Mouse (Mus musculus) kidney, embryonic 15.5 days (tissue): Measurements from ENCODE around the gene Slc35f6. TPM values are rescaled to one million over a fixed set of nuclear protein-coding genes. Genes with fewer than 3 reads are reported as not detected.

Source experiments
- ATAC-seq: fragments of 200-750 bp; cut with Nextera tagmentation; replicated peaks from 2 replicates; pipeline ENCODE4 v1.8.0; 2017; ENCODE audit warnings: moderate TSS enrichment; ENCODE audit not compliant: low FRiP score
- H3K27ac ChIP-seq: fragments of 300-500 bp; sonication (generic); 2 replicates; pipeline ENCODE4 v1.5.1; 2015; ENCODE audit warnings: mild to moderate bottlenecking, inconsistent platforms
- H3K27me3 ChIP-seq: fragments of 300-500 bp; sonication (generic); 2 replicates; pipeline ENCODE4 v1.6.1; 2015; ENCODE audit warnings: inconsistent platforms
- H3K36me3 ChIP-seq: fragments of 300-500 bp; sonication (generic); 2 replicates; pipeline ENCODE4 v1.6.1; 2015; ENCODE audit warnings: inconsistent platforms
- H3K4me1 ChIP-seq: fragments of 300-500 bp; sonication (generic); 2 replicates; pipeline ENCODE4 v1.6.1; 2015; ENCODE audit warnings: inconsistent platforms
- H3K4me2 ChIP-seq: fragments of 300-500 bp; sonication (generic); 2 replicates; pipeline ENCODE4 v1.6.1; 2015; ENCODE audit warnings: moderate library complexity, mild to moderate bottlenecking, inconsistent platforms
- H3K4me3 ChIP-seq: fragments of 300-500 bp; sonication (generic); replicated peaks from 2 replicates; pipeline ENCODE4 v1.5.1; 2015; ENCODE audit warnings: mild to moderate bottlenecking, inconsistent platforms
- H3K9ac ChIP-seq: fragments of 300-500 bp; sonication (generic); 2 replicates; pipeline ENCODE4 v1.6.1; 2015; ENCODE audit warnings: mild to moderate bottlenecking, inconsistent platforms
- H3K9me3 ChIP-seq: fragments of 300-500 bp; sonication (generic); replicated peaks from 2 replicates; pipeline ENCODE4 v1.6.1; 2016; ENCODE audit warnings: inconsistent platforms
- WGBS: fragments of 180-500 bp; shearing (Covaris S2); methylation state at CpG from one replicate; pipeline ENCODE4 v1.1.7; 2015; ENCODE audit warnings: mixed read lengths; 5-methylcytosine and 5-hydroxymethylcytosine counted together
- polyA plus RNA-seq: library from polyadenylated mRNA; unstranded; fragments of >200 nt; fragmentation: Nextera tagmentation; extraction: Ambion mirVana; gene quantifications from 2 replicates; pipeline ENCODE4 v1.2.1, GENCODE M21; 2015

The Slc35f6 gene
- polyA plus RNA-seq, 1 experiment from 2014 or later = 27.1 TPM

DNA sequence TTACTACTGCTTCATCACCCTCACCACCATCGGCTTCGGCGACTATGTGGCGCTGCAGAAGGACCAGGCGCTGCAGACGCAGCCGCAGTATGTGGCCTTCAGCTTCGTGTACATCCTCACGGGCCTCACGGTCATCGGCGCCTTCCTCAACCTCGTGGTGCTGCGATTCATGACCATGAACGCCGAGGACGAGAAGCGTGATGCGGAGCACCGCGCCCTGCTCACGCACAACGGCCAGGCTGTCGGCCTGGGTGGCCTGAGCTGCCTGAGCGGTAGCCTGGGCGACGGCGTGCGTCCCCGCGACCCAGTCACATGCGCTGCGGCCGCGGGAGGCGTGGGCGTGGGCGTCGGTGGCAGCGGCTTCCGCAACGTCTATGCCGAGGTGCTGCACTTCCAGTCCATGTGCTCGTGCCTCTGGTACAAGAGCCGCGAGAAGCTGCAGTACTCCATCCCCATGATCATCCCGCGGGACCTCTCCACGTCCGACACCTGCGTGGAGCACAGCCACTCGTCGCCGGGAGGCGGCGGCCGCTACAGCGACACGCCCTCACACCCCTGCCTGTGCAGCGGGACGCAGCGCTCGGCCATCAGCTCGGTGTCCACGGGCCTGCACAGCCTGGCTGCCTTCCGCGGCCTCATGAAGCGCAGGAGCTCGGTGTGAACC is 25.4 kb upstream of the Slc35f6 start:
- Histone ChIP-seq H3K4me3 (peak overlapping the region; percentile 44), H3K9ac (peak overlapping the region; percentile 35), H3K4me2 (peak overlapping the region; percentile 85), H3K4me1 (peaks cover 25% of the 10 kb centered on the region), H3K27me3 (peaks cover 29% of the 10 kb centered on the region), H3K27ac (no peak overlapping the region), H3K36me3 (no peaks in the 10 kb centered on the region), H3K9me3 (no peaks in the 10 kb centered on the region)
- ATAC-seq = peak; percentile 55; the same call in 1 of the 2 replicates
- 2% methylated on average over 69 of the region's 69 CpGs for WGBS

GRCm38 (mm10) chr5:30622841-30623185 is 24.9 kb upstream of the Slc35f6 start:
- no peaks in the 10 kb centered on the region for H3K36me3 ChIP-seq
- H3K9ac ChIP-seq = peak overlapping the region; percentile 35; the same call in 1 of the 2 replicates
- peak overlapping the region; percentile 85 for H3K4me2 ChIP-seq
- H3K27me3 ChIP-seq = peaks cover 29% of the 10 kb centered on the region
- no peaks in the 10 kb centered on the region for H3K9me3 ChIP-seq
- H3K4me3 ChIP-seq = peak overlapping the region; percentile 44
- WGBS = 2% methylated on average over 10 of the region's 10 CpGs
- no peak overlapping the region for H3K27ac ChIP-seq
- peaks cover 21% of the 10 kb centered on the region for H3K4me1 ChIP-seq
- peak; percentile 30; the same call in 1 of the 2 replicates for ATAC-seq

GRCm38 (mm10) chr5:30623380-30623779 is 24.4 kb upstream of the Slc35f6 start:
- WGBS = 59% methylated on average over 2 of the region's 2 CpGs
- H3K27me3 ChIP-seq = peaks cover 29% of the 10 kb centered on the region
- ATAC-seq = no peak
- H3K36me3 ChIP-seq = no peaks in the 10 kb centered on the region
- H3K9ac ChIP-seq = 0 out of 2 replicates have a peak overlapping the region, but pooled peaks have one; percentile 35
- peak overlapping the region; percentile 85 for H3K4me2 ChIP-seq
- peaks cover 15% of the 10 kb centered on the region for H3K4me1 ChIP-seq
- H3K4me3 ChIP-seq = peak overlapping the region; percentile 44; the same call in 1 of the 2 replicates
- H3K27ac ChIP-seq = no peak overlapping the region
- no peaks in the 10 kb centered on the region for H3K9me3 ChIP-seq

GRCm38 (mm10) chr5:30624311-30624710 is 23.4 kb upstream of the Slc35f6 start:
- no peak overlapping the region for H3K4me3 ChIP-seq
- H3K27me3 ChIP-seq = peaks cover 25% of the 10 kb centered on the region
- peaks cover 15% of the 10 kb centered on the region for H3K4me1 ChIP-seq
- H3K9me3 ChIP-seq = no peaks in the 10 kb centered on the region
- H3K36me3 ChIP-seq = no peaks in the 10 kb centered on the region
- no peak overlapping the region for H3K4me2 ChIP-seq
- no peak overlapping the region for H3K9ac ChIP-seq
- WGBS = 53% methylated on average over 1 of the region's 1 CpGs
- no peak overlapping the region for H3K27ac ChIP-seq
- ATAC-seq = no peak

GRCm38 (mm10) chr5:30624908-30625307 is 22.8 kb upstream of the Slc35f6 start:
- Histone ChIP-seq H3K4me3 (no peak overlapping the region), H3K4me2 (no peak overlapping the region), H3K27me3 (peaks cover 21% of the 10 kb centered on the region), H3K4me1 (peaks cover 15% of the 10 kb centered on the region), H3K9ac (no peak overlapping the region), H3K36me3 (no peaks in the 10 kb centered on the region), H3K27ac (no peak overlapping the region), H3K9me3 (no peaks in the 10 kb centered on the region)
- ATAC-seq = no peak
- WGBS = 36% methylated on average over 4 of the region's 4 CpGs

GRCm38 (mm10) chr5:30625379-30625778 is 22.4 kb upstream of the Slc35f6 start:
- ATAC-seq = no peak
- H3K9ac ChIP-seq = no peak overlapping the region
- H3K4me2 ChIP-seq = no peak overlapping the region
- H3K4me1 ChIP-seq = peaks cover 15% of the 10 kb centered on the region
- H3K9me3 ChIP-seq = no peaks in the 10 kb centered on the region
- 63% methylated on average over 3 of the region's 3 CpGs for WGBS
- no peak overlapping the region for H3K4me3 ChIP-seq
- no peak overlapping the region for H3K27ac ChIP-seq
- no peaks in the 10 kb centered on the region for H3K36me3 ChIP-seq
- H3K27me3 ChIP-seq = peaks cover 21% of the 10 kb centered on the region

DNA sequence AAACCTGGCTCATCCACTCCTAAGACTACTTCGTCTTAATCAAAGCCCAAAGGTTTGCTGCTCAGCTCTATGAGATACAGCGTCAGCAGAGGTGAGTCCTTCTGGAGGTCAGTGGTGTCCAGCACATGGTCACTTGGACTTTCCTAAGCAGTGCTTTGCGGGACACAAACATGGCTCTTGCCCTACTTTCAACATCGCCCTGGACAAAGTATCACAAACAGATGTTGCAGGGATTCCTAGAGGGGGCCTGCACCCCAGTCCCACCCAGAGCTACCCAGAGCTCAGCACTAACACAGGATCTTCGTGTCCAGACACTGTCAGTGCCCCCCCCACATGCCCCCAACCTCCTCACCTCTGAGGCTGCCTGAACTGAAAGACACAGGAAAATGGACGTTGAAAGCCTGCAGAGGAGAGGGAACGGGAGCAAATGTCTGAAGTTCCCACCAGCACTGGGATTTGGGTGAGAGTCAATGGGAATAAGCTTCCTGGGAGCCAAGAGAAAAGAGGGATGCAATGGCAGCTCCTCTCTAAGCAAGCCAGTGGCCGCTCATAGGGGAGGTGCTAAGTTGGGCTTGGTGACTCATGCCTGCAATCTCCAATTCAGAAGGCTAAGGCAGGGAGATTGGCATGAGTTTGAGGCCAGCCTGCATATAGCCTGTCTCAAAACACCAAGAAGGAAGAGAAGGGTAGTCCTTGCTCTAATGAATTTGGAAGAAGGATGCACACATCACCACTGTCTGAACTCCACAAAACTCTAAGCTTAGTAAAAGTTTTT is 21.2 kb upstream of the Slc35f6 start:
- no peak for ATAC-seq
- WGBS = 80% methylated on average over 8 of the region's 8 CpGs

DNA sequence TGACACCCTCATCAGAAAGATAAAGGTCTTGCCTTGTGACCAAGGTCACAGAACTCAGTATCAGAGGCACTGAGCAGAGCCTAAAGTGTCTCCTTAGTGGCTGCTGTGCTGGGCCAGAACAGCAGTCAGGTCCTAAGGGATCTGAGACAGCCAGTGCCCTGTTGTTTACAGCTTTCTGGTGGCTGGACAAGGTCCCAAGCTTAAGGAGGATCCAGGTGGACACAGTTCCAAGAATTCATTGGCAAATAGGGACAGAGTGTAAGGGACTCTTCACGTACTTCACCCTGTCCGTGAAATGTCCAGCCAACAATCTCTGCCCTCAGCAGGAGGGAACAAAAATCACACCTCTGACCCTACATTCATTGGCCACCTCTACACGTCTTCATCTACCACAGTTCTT is 19.2 kb upstream of the Slc35f6 start:
- Histone ChIP-seq H3K4me2 (no peak overlapping the region), H3K9me3 (no peaks in the 10 kb centered on the region), H3K9ac (no peak overlapping the region), H3K27me3 (no peaks in the 10 kb centered on the region), H3K4me3 (no peak overlapping the region), H3K4me1 (no peaks in the 10 kb centered on the region), H3K27ac (no peak overlapping the region), H3K36me3 (no peaks in the 10 kb centered on the region)
- WGBS = 80% methylated on average over 3 of the region's 3 CpGs
- no peak for ATAC-seq

More for the DNA sequence above, 21.2 kb upstream of the Slc35f6 start:
- H3K27me3 ChIP-seq = peaks cover 14% of the 10 kb centered on the region
- no peak overlapping the region for H3K9ac ChIP-seq
- peaks cover 15% of the 10 kb centered on the region for H3K4me1 ChIP-seq
- no peak overlapping the region for H3K4me3 ChIP-seq
- H3K9me3 ChIP-seq = no peaks in the 10 kb centered on the region
- no peak overlapping the region for H3K4me2 ChIP-seq
- no peak overlapping the region for H3K27ac ChIP-seq
- H3K36me3 ChIP-seq = no peaks in the 10 kb centered on the region

DNA sequence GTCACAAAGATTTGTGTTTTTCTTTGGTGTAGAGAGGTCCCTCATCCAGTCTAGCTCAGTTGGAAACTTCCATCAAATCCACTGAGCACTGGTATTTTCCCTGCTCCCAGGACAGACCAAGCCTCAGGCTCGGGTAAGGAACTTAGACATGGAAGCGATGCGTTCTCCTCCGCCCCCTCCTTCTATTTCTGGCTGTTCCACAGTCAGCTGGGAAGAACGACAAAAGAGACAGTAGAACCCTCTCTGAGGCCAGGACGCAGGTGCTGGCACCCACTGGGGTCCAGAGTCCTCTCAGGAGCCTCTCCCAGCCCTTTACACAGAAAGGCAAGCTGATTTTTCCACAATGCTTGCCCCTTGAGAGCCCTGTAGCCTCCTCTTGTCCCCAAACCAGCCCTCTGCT is 17.3 kb upstream of the Slc35f6 start:
- no peaks in the 10 kb centered on the region for H3K4me1 ChIP-seq
- no peaks in the 10 kb centered on the region for H3K27me3 ChIP-seq
- no peaks in the 10 kb centered on the region for H3K36me3 ChIP-seq
- ATAC-seq = no peak
- H3K27ac ChIP-seq = no peak overlapping the region
- no peak overlapping the region for H3K4me2 ChIP-seq
- H3K9ac ChIP-seq = no peak overlapping the region
- whole genome bisulfite sequencing = 78% methylated on average over 6 of the region's 6 CpGs
- H3K4me3 ChIP-seq = no peak overlapping the region
- H3K9me3 ChIP-seq = no peaks in the 10 kb centered on the region

GRCm38 (mm10) chr5:30632134-30632533 is 15.6 kb upstream of the Slc35f6 start:
- Histone ChIP-seq H3K9me3 (no peaks in the 10 kb centered on the region), H3K9ac (no peak overlapping the region), H3K36me3 (no peaks in the 10 kb centered on the region), H3K4me3 (no peak overlapping the region), H3K27me3 (no peaks in the 10 kb centered on the region), H3K4me2 (no peak overlapping the region), H3K27ac (no peak overlapping the region), H3K4me1 (no peaks in the 10 kb centered on the region)
- 71% methylated on average over 1 of the region's 1 CpGs for WGBS
- ATAC-seq = no peak

DNA sequence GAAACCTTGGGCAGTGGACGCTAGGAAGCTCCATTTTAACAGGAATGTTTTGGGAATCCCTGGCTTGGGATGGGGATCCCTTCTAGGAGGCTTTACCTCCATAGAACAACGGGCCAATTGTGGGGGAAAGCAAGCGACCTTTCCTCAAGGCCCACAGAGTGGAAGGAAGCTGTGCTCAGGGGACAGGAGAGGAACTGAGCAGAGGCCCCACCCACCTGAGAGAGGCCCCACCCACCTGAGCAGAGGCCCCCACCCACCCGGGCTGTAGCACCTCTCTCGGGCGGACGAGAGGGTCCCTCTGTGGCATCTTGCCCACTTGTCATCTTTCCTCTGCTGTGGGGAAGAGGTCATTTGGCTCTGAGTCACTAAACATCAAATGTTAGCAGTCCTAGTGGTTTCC is 10.7 kb upstream of the Slc35f6 start:
- ATAC-seq = no peak
- H3K27me3 ChIP-seq = no peaks in the 10 kb centered on the region
- H3K4me3 ChIP-seq = no peak overlapping the region
- H3K27ac ChIP-seq = no peak overlapping the region
- WGBS = 41% methylated on average over 7 of the region's 7 CpGs
- H3K4me1 ChIP-seq = no peaks in the 10 kb centered on the region
- H3K9ac ChIP-seq = no peak overlapping the region
- no peak overlapping the region for H3K4me2 ChIP-seq
- H3K36me3 ChIP-seq = no peaks in the 10 kb centered on the region
- no peaks in the 10 kb centered on the region for H3K9me3 ChIP-seq

GRCm38 (mm10) chr5:30638041-30638440 is 9.7 kb upstream of the Slc35f6 start:
- H3K9me3 ChIP-seq = no peaks in the 10 kb centered on the region
- 3% methylated on average over 6 of the region's 6 CpGs for WGBS
- no peak overlapping the region for H3K4me3 ChIP-seq
- no peaks in the 10 kb centered on the region for H3K27me3 ChIP-seq
- H3K4me2 ChIP-seq = no peak overlapping the region
- no peak overlapping the region for H3K9ac ChIP-seq
- H3K27ac ChIP-seq = no peak overlapping the region
- no peaks in the 10 kb centered on the region for H3K36me3 ChIP-seq
- H3K4me1 ChIP-seq = no peaks in the 10 kb centered on the region
- peak; percentile 49; the same call in 1 of the 2 replicates for ATAC-seq
